Mouse (Mus musculus): Measurements from ENCODE around the gene Urm1. TPM values are rescaled to one million over a fixed set of nuclear protein-coding genes. Genes with fewer than 3 reads are reported as not detected.

Gene Urm1
- total RNA-seq, 4 experiments from 2014 or later: 33.2 to 37.6 (median 37.1) TPM

- DNase-seq (ENCODE audit: low spot score): no peak
Observed at GRCm38 (mm10) chr2:29827709-29828024, 7.8 kb downstream of the Urm1 start.

- no peak for DNase-seq (ENCODE audit: low spot score)
Observed at GRCm38 (mm10) chr2:29831106-29831505, 11.2 kb downstream of the Urm1 start.

- DNase-seq (ENCODE audit: low spot score): no peak
Observed at GRCm38 (mm10) chr2:29833796-29834195, 13.9 kb downstream of the Urm1 start.

DNA sequence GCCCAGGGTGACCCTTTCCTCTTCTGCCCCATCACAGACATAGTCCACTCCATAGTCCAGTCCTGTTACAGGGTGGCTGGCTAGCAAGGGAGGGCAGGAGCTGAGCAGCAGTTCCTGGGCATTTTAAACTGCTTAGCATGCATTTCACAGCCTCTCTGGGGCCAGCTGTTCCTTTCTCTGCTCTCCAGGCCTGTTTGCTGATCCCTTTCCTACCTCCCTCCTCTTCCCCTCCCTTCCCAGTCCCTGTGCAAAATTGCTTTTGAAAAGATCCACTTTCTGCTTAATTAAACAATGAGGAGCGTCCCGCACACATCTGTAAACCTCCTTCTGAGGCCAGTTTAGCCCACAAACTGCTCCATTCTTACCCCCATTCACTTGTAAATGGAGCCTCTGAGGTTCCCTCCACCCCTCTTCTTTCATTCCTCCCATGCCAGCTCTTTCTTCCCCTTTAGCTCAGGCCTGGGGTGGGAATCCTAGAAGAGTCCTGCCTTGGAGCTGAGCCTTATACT, 15.6 kb downstream of the Urm1 start:
- DNase-seq (ENCODE audit: low spot score): no peak

DNA sequence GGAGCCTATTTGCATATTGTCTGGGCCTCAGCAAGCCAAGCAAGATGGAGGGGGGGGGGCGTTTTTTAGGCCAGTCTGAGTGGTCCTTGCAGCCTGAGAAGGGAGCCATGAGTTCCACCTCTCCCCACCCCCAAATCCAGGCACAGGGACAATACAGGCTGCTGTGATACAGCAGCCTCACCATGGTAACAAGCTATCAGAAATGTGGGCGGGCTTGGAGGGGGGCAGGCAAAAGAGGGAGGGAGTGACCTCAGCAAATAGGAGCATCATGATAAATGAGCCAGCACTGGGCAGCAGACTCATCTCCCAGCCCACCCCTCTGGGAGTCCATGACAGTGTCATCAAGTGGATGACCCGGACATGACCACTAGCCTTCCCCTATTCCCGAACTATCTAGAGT, 19.6 kb downstream of the Urm1 start:
- no peak for DNase-seq (ENCODE audit: low spot score)

DNA sequence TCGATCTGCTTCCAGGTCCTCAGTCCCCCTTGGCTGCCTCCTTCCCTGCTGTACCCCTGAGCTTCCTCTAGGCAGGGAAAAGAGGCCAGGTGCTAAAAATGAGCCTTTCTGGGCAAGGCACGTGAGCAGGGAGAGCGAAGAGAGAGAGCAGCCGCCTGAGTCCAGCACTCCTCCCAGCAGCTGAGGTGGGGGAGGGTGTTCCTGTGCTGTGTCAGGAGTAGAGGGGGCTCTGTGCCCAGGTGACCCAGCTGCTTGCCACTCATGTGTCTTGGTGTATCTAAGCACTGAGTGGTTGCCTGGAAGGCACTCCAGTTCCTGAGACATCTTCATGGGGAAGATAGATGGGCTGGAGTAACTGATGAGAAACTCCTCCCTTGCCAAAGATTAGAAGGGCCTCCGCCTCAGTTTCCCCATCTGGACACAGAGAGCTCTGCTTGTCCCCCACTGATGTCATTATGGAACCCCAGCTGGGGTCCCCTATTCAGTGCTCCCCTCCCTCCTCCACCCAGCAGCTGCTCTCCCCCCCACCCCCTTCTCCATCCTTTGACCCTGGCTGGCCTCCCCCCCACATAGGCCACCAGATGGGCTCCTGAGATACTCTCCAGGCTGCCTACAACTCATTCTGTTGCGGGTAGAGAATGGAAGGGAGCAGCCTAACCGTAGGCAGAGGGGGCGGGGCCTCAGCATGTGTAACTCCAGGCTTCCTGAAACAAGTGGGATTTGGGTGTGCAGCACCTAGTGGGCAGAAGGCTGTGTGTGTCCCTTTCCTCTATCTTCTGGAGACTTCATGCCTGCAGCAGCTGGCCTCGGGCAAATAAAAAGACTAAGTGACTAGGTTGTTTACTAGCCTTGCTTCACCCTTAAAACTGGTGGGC, 23.6 kb downstream of the Urm1 start:
- DNase-seq (ENCODE audit: low spot score): no peak

DNA sequence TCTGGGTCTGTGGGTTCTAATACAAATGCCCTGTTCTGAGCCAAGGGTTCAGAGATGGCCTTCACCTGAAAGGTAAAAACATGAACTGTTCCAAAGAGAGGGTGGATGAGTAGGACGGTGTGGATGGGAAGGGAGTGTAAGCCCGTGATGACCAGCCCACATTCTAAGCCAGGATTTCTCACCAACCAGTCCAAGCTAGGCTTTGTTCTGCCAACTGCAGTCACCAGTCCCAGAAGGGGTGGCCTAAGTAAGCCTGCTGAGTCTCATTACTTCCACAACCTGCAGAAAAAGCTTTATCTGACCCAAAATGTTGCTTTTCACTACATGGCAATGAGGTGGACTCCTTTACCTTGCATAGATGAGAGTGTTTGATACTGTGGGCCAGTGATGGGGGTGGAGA, 24.2 kb downstream of the Urm1 start:
- DNase-seq (ENCODE audit: low spot score): no peak

DNA sequence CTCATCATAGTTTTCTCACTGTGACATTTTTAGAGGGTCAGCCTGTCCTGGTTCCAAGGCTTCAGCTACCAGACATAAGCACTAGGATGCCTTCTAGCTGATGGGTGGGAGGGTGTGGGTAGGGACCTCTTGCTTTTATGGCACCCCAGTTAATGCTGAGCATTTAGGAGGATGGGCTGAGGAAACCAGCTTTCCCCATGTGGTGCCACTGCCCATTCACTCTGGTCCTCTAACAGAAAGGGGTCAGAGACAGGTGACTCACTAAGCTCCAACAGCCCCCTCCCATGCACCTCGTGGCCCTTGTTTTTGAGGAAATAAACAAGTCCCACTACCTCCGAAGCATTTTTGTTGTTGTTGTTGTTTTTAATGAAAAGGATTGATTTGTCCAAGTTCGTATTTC, 24.8 kb downstream of the Urm1 start:
- no peak for DNase-seq (ENCODE audit: low spot score)

DNA sequence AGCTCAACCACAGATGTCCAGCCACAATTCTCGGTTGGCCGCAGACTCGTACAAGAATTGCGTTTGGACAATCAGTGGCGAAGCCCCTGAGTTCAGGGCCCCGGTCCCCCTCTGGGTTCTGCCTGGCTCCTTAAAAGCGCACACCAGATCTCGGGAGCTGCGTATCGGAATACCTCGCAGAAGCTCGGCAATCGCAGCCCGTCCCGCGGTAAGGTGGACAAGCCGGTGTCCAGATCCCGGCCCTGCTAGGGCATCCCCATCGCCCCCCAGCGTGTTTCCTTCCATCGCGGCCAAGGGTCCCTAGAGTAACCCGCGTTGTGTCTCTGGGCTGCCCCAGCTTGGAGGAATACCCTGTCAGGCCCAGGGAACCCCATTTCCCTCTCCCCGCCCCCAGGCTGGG, 25.8 kb downstream of the Urm1 start:
- no peak for DNase-seq (ENCODE audit: low spot score)

- no peak for DNase-seq (ENCODE audit: low spot score)
Observed at GRCm38 (mm10) chr2:29846061-29846853, 26.4 kb downstream of the Urm1 start.

DNA sequence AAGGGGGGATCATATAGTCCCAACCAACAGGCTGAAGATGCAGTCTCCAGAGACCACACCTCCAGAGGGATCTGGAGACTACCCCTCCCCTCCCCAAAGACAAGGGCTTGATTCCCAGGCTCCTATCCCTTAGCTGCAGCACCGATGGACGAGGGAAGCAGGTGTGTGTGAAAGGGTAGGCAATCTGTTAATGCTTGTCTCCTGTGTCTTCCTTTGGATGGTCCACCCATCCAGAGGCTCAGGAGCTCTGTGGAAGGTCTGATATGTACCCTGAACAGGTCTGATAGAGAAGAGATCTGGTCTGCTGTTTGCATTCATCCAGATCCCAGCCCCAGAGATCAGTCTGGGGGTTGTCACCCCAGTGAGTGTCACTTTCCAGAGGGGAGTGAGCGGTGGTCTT, 27.0 kb downstream of the Urm1 start:
- DNase-seq (ENCODE audit: low spot score): no peak

DNA sequence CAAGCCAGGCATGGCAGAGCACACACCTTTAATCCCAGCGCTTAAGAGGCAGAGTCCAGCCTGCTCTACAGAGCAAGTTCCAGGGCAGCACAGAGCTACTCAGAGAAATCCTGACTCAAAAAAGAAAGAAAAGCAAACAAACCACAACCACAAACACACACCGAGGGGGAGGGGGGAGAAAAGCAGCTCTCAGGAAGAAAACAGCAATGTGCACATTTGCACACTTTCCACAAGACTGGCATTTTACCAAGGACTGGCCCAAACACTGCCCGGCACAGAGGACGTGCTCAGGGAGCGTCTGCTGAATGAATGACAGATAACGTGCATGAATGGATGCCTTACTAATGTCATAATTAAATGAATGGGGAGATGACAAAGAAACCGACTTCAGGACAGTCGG, 29.2 kb downstream of the Urm1 start:
- DNase-seq (ENCODE audit: low spot score): no peak

DNA sequence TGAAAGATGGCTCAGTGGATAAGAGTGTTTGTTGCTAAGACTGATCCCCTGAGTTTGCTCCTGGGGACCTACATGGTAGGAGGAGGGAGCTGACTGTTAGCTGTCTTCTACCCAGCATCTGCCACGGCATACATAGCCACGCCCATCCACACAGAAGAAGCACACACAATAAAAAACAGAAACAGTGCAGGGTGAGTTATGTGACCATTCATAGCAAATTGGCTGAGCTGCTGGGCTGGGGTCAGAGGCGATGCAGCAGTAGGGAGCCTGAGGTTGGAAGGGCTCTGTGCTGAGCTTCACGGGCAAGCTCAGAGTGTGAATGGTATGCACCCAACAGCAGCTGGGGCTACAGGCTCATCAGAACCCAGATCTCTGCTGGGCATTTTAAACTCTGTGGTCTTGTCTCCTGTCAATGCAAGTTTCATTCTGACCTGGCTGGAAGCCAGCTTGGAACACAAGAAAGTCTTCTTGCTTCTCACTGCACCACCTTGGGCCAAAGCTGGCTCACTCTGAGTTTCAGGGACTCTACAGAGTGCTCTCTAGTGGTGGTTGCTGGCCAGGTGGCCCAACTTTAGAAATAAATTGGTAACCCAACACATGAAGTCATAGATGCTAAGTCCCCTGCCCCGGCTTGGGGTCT, 30.1 kb downstream of the Urm1 start:
- no peak for DNase-seq (ENCODE audit: low spot score)

GRCm38 (mm10) chr2:29852957-29853485, 33.1 kb downstream of the Urm1 start:
- DNase-seq (ENCODE audit: low spot score): no peak

DNA sequence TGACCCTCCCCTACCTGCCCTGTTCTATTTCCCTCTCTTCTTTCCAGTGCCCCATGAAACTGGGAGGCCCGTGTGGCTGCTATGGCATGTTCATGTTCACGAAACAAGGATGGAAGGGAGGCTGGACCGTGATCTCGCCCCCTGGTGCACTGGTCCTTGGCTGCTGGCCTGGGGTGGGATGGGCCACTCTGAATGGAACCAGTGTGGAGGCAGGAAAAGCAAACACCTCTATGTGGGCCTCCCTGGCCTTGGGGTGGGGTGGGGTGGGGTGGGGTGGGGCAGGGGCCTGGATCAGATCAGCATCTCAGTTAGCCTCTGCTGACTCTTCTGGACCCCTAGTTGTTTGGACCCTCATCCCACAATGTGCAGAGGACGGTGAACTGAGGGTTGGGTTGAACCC, 33.9 kb downstream of the Urm1 start:
- no peak for DNase-seq (ENCODE audit: low spot score)

DNA sequence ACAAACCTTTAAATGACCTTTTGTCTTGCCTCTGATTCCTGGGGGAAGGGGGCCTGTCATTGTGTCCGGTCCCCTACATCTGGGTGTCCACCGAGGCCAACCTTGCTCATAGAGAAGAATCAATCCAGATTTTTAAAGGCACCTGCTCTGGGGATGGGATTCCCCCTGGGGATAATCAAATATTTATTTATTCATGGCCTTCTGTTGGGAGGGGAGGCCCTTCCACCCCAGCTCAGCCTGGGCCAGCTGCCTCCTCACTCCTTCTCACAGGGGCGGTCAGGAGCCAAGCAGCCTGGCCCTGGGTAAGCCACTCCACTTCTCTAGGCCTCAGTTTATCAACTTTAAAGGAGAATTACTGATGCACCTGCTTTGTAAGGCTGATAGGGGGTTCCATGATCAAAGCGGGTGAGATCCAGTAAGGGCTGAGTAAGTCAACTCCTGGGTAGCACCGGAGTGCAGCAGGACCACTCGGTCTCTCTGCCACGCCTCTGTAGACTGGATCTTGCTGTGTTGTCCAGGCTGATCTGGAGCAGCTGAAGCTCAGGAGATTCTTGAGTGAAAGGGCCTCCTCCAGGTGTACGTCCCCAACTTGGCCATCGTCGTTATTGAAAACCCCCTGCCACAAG, 35.8 kb downstream of the Urm1 start:
- no peak for DNase-seq (ENCODE audit: low spot score)

DNA sequence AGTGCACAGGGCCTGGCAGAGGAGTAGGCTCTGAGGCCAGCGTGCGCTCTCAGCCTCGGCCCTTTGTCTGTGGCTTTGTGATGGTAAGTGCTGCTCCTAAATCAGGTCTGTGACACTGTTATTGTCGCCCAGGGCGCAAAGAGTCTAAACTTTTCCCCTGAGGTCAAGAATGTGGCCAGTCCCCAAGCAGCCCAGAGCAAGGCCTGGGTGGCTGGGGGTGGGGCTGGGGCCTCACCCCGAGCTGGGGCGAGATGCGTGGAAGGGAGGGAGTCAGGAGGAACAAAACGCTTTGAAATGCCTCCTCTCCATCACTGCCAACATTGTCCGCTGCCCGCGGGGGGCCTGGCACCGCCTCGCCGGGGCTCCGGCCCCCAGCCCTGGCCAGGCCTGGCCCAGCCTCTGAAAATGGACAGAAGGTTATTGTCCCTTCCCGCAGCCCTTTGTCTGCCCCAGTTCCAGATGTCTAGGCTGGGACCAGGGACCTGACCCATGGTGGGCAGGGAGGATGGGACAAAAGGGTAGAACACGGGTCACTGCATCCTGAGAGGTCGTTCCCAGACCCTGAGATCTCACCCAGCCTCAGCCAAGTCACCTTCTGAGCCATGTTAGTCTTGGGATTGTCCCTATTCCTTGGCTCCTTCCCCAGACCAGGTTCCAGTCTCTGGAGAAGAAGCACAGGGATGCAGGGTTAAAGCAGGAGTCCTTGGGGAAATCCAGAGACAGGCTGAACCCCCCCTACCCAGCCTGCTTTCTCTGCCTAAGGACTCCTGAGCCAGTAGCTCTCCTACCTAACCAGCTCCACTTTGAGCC, 36.8 kb downstream of the Urm1 start:
- no peak for DNase-seq (ENCODE audit: low spot score)

- DNase-seq (ENCODE audit: low spot score): no peak
Observed at GRCm38 (mm10) chr2:29857341-29857740, 37.5 kb downstream of the Urm1 start.

GRCm38 (mm10) chr2:29857967-29858366, 38.1 kb downstream of the Urm1 start:
- no peak for DNase-seq (ENCODE audit: low spot score)

GRCm38 (mm10) chr2:29858748-29859473, 39.0 kb downstream of the Urm1 start:
- DNase-seq (ENCODE audit: low spot score): no peak
